8 mouse cellular contexts compared by ENCODE assay signal in the genomic region with DNA sequence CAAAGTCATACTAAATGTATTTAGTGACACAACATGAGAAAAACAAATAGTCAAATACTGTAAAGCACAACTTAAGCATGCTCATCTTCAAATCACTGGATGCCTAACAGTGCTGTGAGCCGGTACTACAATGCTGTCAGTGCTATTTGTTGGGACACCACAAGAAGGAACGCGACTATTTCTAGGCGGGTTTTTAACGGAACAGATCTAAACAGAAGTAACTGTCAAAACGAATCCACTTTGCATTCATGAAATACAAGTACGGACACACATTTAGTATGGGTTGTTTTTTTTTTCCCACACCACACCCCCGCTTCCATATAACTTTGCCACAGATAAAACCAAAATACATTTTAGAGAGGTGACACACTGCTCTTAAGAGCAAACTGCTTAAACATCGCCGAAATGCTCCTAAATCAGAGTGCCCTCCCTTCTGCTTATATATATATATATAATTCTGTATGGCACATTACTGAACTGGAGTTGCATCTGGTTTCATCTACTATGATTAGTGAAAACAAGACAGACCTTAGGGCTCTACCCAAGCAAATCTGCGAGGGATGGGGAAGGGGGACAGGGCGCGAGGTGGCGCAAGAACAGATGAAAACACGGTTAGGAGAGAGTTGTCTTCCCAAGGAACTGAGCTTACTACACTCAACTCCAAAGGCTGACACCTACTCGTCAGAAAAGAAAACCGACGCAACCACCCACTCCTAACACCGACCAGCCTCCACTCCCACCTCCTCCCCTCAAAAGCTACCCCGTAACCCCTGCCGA. TPM values are rescaled to one million over a fixed set of nuclear protein-coding genes. Genes with fewer than 3 reads are reported as not detected.
A peak's percentile ranks its signal among the peaks of the same experiment; 100 is the strongest.
DNase-seq lines count a peak whose midpoint lies in the region; ATAC-seq and TF ChIP-seq lines count a peak whose summit lies in the region.

No protein-coding gene starts in this region.

- no peaks in the 10 kb centered on the region for H3K9me3 ChIP-seq in ES-Bruce4 (replicated peaks; ENCODE audit: control insufficient read depth, insufficient read depth, low read length, poor library complexity, severe bottlenecking)
- no peaks in the 10 kb centered on the region for H3K9me3 ChIP-seq in heart, embryonic 15.5 days (replicated peaks)
- H3K9me3 ChIP-seq in liver, postnatal 0 days (ENCODE audit: low read length): no peaks in the 10 kb centered on the region
- H3K9me3 ChIP-seq in neural tube, embryonic 15.5 days (replicated peaks): no peaks in the 10 kb centered on the region

- peak; percentile 37 to 42 for DNase-seq in adrenal gland, adult 18-20 months (ENCODE audit: low spot score in 2 of 2)
- DNase-seq in kidney, postnatal 10 days: peak; percentile 69
- DNase-seq in liver, postnatal 0 days: peak; percentile 52

- peak overlapping the region; percentile 79 for H3K4me3 ChIP-seq in ES-Bruce4 (ENCODE audit: low read depth, low read length)
- peak overlapping the region; percentile 92 for H3K4me3 ChIP-seq in embryonic fibroblast, embryonic 13.5 days (ENCODE audit: insufficient read depth, low read length)
- H3K4me3 ChIP-seq in heart, embryonic 15.5 days: peak overlapping the region; percentile 93
- H3K4me3 ChIP-seq in liver, postnatal 0 days (ENCODE audit: low read depth, low read length): peak overlapping the region; percentile 81
- H3K4me3 ChIP-seq in neural tube, embryonic 15.5 days (replicated peaks): peak overlapping the region; percentile 70

- no peak for TF ChIP-seq CTCF in ES-Bruce4 (IDR thresholded peaks at IDR 0.05; ENCODE audit: low read depth, low read length)
- peak; percentile 64; the same call in 1 of the 2 replicates for TF ChIP-seq CTCF in embryonic fibroblast, embryonic 13.5 days (IDR thresholded peaks at IDR 0.05; ENCODE audit: borderline replicate concordance, insufficient read depth, low read length)
- TF ChIP-seq CTCF in liver, postnatal 0 days (IDR thresholded peaks at IDR 0.05; ENCODE audit: low read depth): peak; percentile 52

- no peak for TF ChIP-seq POLR2A in ES-Bruce4 (IDR thresholded peaks at IDR 0.05; ENCODE audit: insufficient read depth, low read length)
- no peak for TF ChIP-seq POLR2A in embryonic fibroblast, embryonic 13.5 days (IDR thresholded peaks at IDR 0.05; ENCODE audit: low read depth, low read length)

- H3K27me3 ChIP-seq in ES-Bruce4 (ENCODE audit: control insufficient read depth, insufficient read depth, low read length, poor library complexity, severe bottlenecking): no peaks in the 10 kb centered on the region; the same call in 1 of the 2 replicates
- no peaks in the 10 kb centered on the region for H3K27me3 ChIP-seq in heart, embryonic 15.5 days
- H3K27me3 ChIP-seq in liver, postnatal 0 days (ENCODE audit: insufficient read depth, low read length): no peaks in the 10 kb centered on the region
- no peaks in the 10 kb centered on the region for H3K27me3 ChIP-seq in neural tube, embryonic 15.5 days (replicated peaks)

- H3K9ac ChIP-seq in ES-Bruce4 (ENCODE audit: low read depth, poor library complexity, severe bottlenecking): no peak overlapping the region
- H3K9ac ChIP-seq in heart, embryonic 15.5 days: peak overlapping the region; percentile 97
- H3K9ac ChIP-seq in liver, postnatal 0 days (replicated peaks): peak overlapping the region; percentile 89
- H3K9ac ChIP-seq in neural tube, embryonic 15.5 days (replicated peaks): peak overlapping the region; percentile 83

- peak overlapping the region; percentile 95 for H3K4me2 ChIP-seq in heart, embryonic 15.5 days
- peak overlapping the region; percentile 90 for H3K4me2 ChIP-seq in liver, postnatal 0 days (ENCODE audit: low read depth, low read length)
- H3K4me2 ChIP-seq in neural tube, embryonic 15.5 days: peak overlapping the region; percentile 91

- H3K36me3 ChIP-seq in ES-Bruce4 (ENCODE audit: control insufficient read depth, insufficient read depth, low read length, poor library complexity, severe bottlenecking): no peaks in the 10 kb centered on the region
- no peaks in the 10 kb centered on the region for H3K36me3 ChIP-seq in heart, embryonic 15.5 days
- no peaks in the 10 kb centered on the region for H3K36me3 ChIP-seq in liver, postnatal 0 days (replicated peaks; ENCODE audit: insufficient read depth, low read length)
- no peaks in the 10 kb centered on the region for H3K36me3 ChIP-seq in neural tube, embryonic 15.5 days

- H3K4me1 ChIP-seq in ES-Bruce4 (ENCODE audit: control insufficient read depth, insufficient read depth, low read length): no peaks in the 10 kb centered on the region
- H3K4me1 ChIP-seq in embryonic fibroblast, embryonic 13.5 days (ENCODE audit: control insufficient read depth, insufficient read depth, low read length): no peaks in the 10 kb centered on the region; the same call in 1 of the 2 replicates
- peaks cover 9% of the 10 kb centered on the region for H3K4me1 ChIP-seq in heart, embryonic 15.5 days (replicated peaks)
- H3K4me1 ChIP-seq in liver, postnatal 0 days (ENCODE audit: insufficient read depth): peaks cover 7% of the 10 kb centered on the region
- peaks cover 8% of the 10 kb centered on the region for H3K4me1 ChIP-seq in neural tube, embryonic 15.5 days

- H3K27ac ChIP-seq in ES-Bruce4 (ENCODE audit: insufficient read depth, low read length): no peak overlapping the region
- peak overlapping the region; percentile 20; the same call in 1 of the 2 replicates for H3K27ac ChIP-seq in embryonic fibroblast, embryonic 13.5 days (ENCODE audit: insufficient read depth, low read length)
- H3K27ac ChIP-seq in heart, embryonic 15.5 days: peak overlapping the region; percentile 100
- H3K27ac ChIP-seq in liver, postnatal 0 days (ENCODE audit: low read depth): peak overlapping the region; percentile 96
- peak overlapping the region; percentile 97 for H3K27ac ChIP-seq in neural tube, embryonic 15.5 days (replicated peaks)

- no peak for TF ChIP-seq EP300 in ES-Bruce4 (IDR thresholded peaks at IDR 0.05; ENCODE audit: insufficient read depth, low read depth, low read length)
- no peak for TF ChIP-seq EP300 in liver, postnatal 0 days (IDR thresholded peaks at IDR 0.05; ENCODE audit: low read depth)

- WGBS in heart, embryonic 15.5 days: 17% methylated on average over 21 of the region's 21 CpGs
- WGBS in liver, postnatal 0 days (ENCODE audit: insufficient replicate concordance): 17% methylated on average over 21 of the region's 21 CpGs
- 21% methylated on average over 21 of the region's 21 CpGs for WGBS in neural tube, embryonic 15.5 days

- ATAC-seq in heart, embryonic 15.5 days (replicated peaks; ENCODE audit: insufficient number of reproducible peaks, insufficient read depth, low FRiP score, low read depth): no peak
- no peak for ATAC-seq in liver, postnatal 0 days
- peak; percentile 24 for ATAC-seq in neural tube, embryonic 15.5 days (ENCODE audit: low FRiP score)
- ATAC-seq in activated CD4-positive, CD25-positive, alpha-beta regulatory T cell, adult 4 months: no peak

RNA-seq across cellular contexts. Expression of a gene that starts 1.7 kb away (rescaled TPM):
- 25.1 and 29.8 TPM in 2 replicates for polyA plus RNA-seq in ES-Bruce4 (2011; ENCODE audit: insufficient read depth, insufficient read length, low read depth, missing spikeins)
- 10 to 100 TPM; 13.9 to 19.7 TPM for total RNA-seq in adrenal gland, adult 18-20 months (2021)
- polyA plus RNA-seq in embryonic fibroblast, embryonic 13.5 days (2011; ENCODE audit: insufficient read length, low read depth, missing spikeins): 10.8 and 20.9 TPM in 2 replicates
- polyA plus RNA-seq in heart, embryonic 15.5 days (2015; fragmentation: Nextera tagmentation; extraction: Ambion mirVana): 15.0 and 15.7 TPM in 2 replicates
- polyA plus RNA-seq in liver, postnatal 0 days (2015; fragmentation: Nextera tagmentation; extraction: Ambion mirVana): 5.5 and 8.5 TPM in 2 replicates
- polyA plus RNA-seq in neural tube, embryonic 15.5 days (2015; fragmentation: Nextera tagmentation; extraction: Ambion mirVana): 40.0 and 47.1 TPM in 2 replicates
- 10 to 100 TPM; 13.1 to 19.3 TPM for polyA plus RNA-seq in activated CD4-positive, CD25-positive, alpha-beta regulatory T cell, adult 4 months (2017; shearing (Covaris generic))
